Mouse (Mus musculus) cortical plate, adult 2 months (tissue): ENCODE measurements around the gene Smoc1.

Experiments
- CTCF ChIP-seq: fragments of 200-500 bp; IDR thresholded peaks from 2 replicates; pipeline ENCODE4 v1.5.1; 2011; ENCODE audit warnings: mild to moderate bottlenecking, control low read depth, low read length; ENCODE audit not compliant: insufficient read depth; ENCODE audit errors: extremely low read depth
- POLR2A ChIP-seq: fragments of 200-500 bp; IDR thresholded peaks from 2 replicates; pipeline ENCODE4 v1.6.1; 2011; ENCODE audit warnings: mild to moderate bottlenecking, low read length, control low read depth; ENCODE audit not compliant: insufficient read depth; ENCODE audit errors: extremely low read depth

GRCm38 (mm10) chr12:81203226-81203625, 176.6 kb downstream of the Smoc1 start:
- no peak for TF ChIP-seq CTCF
- TF ChIP-seq POLR2A: no peak
